Mouse (Mus musculus) testis, adult 2 months (tissue): ENCODE measurements around the gene Stab1.

ENCODE experiments used
- CTCF ChIP-seq: fragments of 200-500 bp; IDR thresholded peaks from 2 replicates; pipeline ENCODE4 v1.5.1; 2012; ENCODE audit warnings: low read depth, mild to moderate bottlenecking, inconsistent platforms, low read length, moderate library complexity; ENCODE audit not compliant: control insufficient read depth, insufficient read depth, insufficient replicate concordance
- POLR2A ChIP-seq: fragments of 200-500 bp; IDR thresholded peaks from 2 replicates; pipeline ENCODE4 v1.6.1; 2012; ENCODE audit warnings: low read depth, mild to moderate bottlenecking, inconsistent platforms, low read length, moderate library complexity; ENCODE audit not compliant: control insufficient read depth

DNA sequence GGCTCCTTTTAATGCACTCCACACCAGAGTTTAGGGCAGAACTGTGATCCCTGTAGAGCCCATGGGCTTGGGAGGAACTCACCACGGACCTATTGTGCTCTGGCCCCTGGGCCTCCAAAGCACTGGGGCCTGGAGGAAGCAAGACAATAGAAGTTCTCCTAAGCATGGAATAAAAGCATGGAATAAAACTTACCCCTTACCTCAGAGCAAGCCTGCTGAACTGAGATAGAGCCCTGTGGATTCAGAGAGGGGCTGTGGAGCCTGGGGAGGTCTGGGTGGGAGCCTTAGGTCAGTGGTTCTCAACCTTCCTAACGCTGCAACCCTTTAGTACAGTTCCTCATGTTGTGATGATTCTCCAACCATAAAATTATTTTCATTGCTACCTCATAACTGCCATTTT is 48.4 kb upstream of the Stab1 start, which contains the start of gene Nisch:
- TF ChIP-seq CTCF (no peak), POLR2A (no peak)
